Comparison of ENCODE assay signal across 9 mouse cellular contexts in the genomic region with DNA sequence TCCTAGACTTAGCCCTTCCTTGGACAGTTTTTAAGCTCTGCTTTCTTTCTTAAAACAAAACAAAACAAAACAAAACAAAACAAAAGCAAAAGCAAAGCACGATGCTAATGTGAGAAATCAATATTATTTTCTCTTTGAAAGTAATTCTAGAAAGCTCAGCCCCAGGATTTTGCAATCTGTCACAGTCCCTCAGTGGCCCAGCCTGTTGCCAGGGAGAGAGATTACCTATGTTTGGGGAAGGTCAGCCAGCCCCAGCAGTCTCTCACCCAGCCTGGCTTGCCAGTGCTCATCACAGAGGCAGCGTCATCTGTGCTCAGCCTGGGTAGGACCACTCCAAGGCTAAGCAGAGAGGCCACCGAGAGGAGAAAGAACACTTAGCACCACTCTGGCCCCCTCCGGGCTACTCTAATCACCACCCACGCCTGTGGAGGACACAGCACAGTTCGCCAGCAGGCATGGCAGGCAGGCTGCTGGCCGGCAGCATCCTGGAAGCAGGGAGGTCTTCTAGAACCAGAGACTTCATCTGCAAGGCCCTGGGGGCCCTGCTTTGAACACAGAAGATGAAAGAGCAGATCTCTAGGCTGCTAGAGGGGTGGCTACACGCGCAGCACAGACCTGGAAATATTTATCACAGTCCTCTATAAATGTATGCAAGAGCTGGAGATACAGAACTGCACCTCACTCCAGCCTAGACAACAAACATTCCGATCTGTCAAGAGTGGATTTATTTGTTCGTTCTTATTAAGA. TPM values are rescaled to one million over a fixed set of nuclear protein-coding genes. Genes with fewer than 3 reads are reported as not detected.
A peak's percentile ranks its signal among the peaks of the same experiment; 100 is the strongest.
DNase-seq lines count a peak whose midpoint lies in the region; ATAC-seq lines count a peak whose summit lies in the region.
"Had no signal": no experiment of that assay in that cellular context is flagged by ENCODE, and none has a peak within 500 bp of the region (broad histone marks: within the 10 kb centered on the region; RNA-seq: fewer than 3 reads in every experiment).

No protein-coding gene starts in this region.

- peak overlapping the region; percentile 35 for H3K4me2 ChIP-seq in heart, embryonic 12.5 days
- no peak overlapping the region; the same call in 1 of the 2 replicates for H3K4me2 ChIP-seq in neural tube, embryonic 11.5 days (ENCODE audit: low read depth)

- 0 out of 2 replicates have a peak, but pooled peaks cover 4% of the 10 kb centered on the region for H3K27me3 ChIP-seq in heart, embryonic 12.5 days (replicated peaks)
- no peaks in the 10 kb centered on the region for H3K27me3 ChIP-seq in neural tube, embryonic 11.5 days (ENCODE audit: control insufficient read depth, insufficient read depth, low read length)

- no peaks in the 10 kb centered on the region for H3K36me3 ChIP-seq in heart, embryonic 12.5 days
- no peaks in the 10 kb centered on the region for H3K36me3 ChIP-seq in neural tube, embryonic 11.5 days (ENCODE audit: control insufficient read depth, insufficient read depth, low read length)

- H3K27ac ChIP-seq in heart, embryonic 12.5 days (ENCODE audit: poor library complexity, severe bottlenecking): peak overlapping the region; percentile 14; the same call in 1 of the 2 replicates
- H3K27ac ChIP-seq in neural tube, embryonic 11.5 days (ENCODE audit: low read depth, low read length): 0 out of 2 replicates have a peak overlapping the region, but pooled peaks have one; percentile 9
- H3K27ac ChIP-seq: kidney, postnatal 0 days had no signal

- no peak overlapping the region for H3K4me3 ChIP-seq in heart, embryonic 12.5 days
- H3K4me3 ChIP-seq in neural tube, embryonic 11.5 days (ENCODE audit: low read depth, low read length): no peak overlapping the region

- ATAC-seq in heart, embryonic 12.5 days (ENCODE audit: insufficient number of reproducible peaks, low FRiP score): no peak
- no peak for ATAC-seq in neural tube, embryonic 11.5 days (ENCODE audit: insufficient read depth, low FRiP score, low TSS enrichment)

- H3K9me3 ChIP-seq in heart, embryonic 12.5 days (replicated peaks): no peaks in the 10 kb centered on the region
- H3K9me3 ChIP-seq in neural tube, embryonic 11.5 days (ENCODE audit: control insufficient read depth, low read length): no peaks in the 10 kb centered on the region

- WGBS in heart, embryonic 12.5 days: 21% methylated on average over 11 of the region's 11 CpGs
- WGBS in neural tube, embryonic 11.5 days: 40% methylated on average over 11 of the region's 11 CpGs

- H3K4me1 ChIP-seq in heart, embryonic 12.5 days (replicated peaks): peaks cover 10% of the 10 kb centered on the region
- peaks cover 4% of the 10 kb centered on the region; the same call in 1 of the 2 replicates for H3K4me1 ChIP-seq in neural tube, embryonic 11.5 days (ENCODE audit: control insufficient read depth, insufficient read depth, low read length)

- intact Hi-C loops in heart, postnatal 25 days (cut with DNase I): no loop called here

- DNase-seq in heart, postnatal 4 days: no peak
- DNase-seq in cerebellum, postnatal 14 days: peak; percentile 67 to 77
- peak; percentile 31 for DNase-seq in heart, postnatal 25 days (ENCODE audit: low spot score)
- peak; percentile 48 for DNase-seq in neural tube, embryonic 11.5 days (ENCODE audit: low spot score)
- no peak for DNase-seq in right cerebral cortex, postnatal 14 days
- DNase-seq in right cerebral cortex, adult 18-20 months: no peak
- DNase-seq in spleen, postnatal 14 days (ENCODE audit: low spot score in 2 of 2): no peak

- H3K9ac ChIP-seq in heart, embryonic 12.5 days: 0 out of 2 replicates have a peak overlapping the region, but pooled peaks have one; percentile 21
- H3K9ac ChIP-seq in neural tube, embryonic 11.5 days (ENCODE audit: low read length): peak overlapping the region; percentile 15; the same call in 1 of the 2 replicates

RNA-seq across cellular contexts. Expression of gene Adcy5, which starts 14.6 kb away (rescaled TPM):
- 7.8 and 8.3 TPM in 2 replicates for polyA plus RNA-seq in heart, embryonic 12.5 days (2016; fragmentation: Nextera tagmentation; extraction: Ambion mirVana)
- 10 to 100 TPM; 65.2 to 65.7 TPM for total RNA-seq in heart, postnatal 4 days (2021)
- total RNA-seq in heart, postnatal 25 days (2021): 10 to 100 TPM; 54.8 to 55.3 TPM
- polyA plus RNA-seq in neural tube, embryonic 11.5 days (2014; fragmentation: Nextera tagmentation; extraction: Ambion mirVana): 1.9 and 2.3 TPM in 2 replicates

Comparison
In these comparisons a context has a peak if more than half of its experiments do, and no peak if none do; other contexts are left out.
1. DNase-seq: peak in cerebellum, postnatal 14 days (2 of 2), heart, postnatal 25 days (single experiment) and neural tube, embryonic 11.5 days (single experiment); none in heart, postnatal 4 days (single experiment), right cerebral cortex, postnatal 14 days (single experiment), right cerebral cortex, adult 18-20 months (single experiment) and spleen, postnatal 14 days (0 of 2).